Mouse (Mus musculus) left cerebral cortex, postnatal 10 days (tissue): ENCODE measurements around the gene Marf1. TPM values are rescaled to one million over a fixed set of nuclear protein-coding genes. Genes with fewer than 3 reads are reported as not detected.
"Not testable (repeated sequence)": the region's sequence is repeated elsewhere in the genome, so short reads cannot be mapped to it uniquely, and the experiment has no call there.

Source experiments
- DNase-seq, 2 experiments: peaks; one replicate each; pipeline ENCODE4 v3.0.0; 2021 to 2022; ENCODE audit warnings: low spot score in 2 of 2, mixed read lengths in 1 of 2; ENCODE audit errors: extremely low spot score in 1 of 2
- intact Hi-C: fragments of 180-260 bp; cut with DNase I; formaldehyde crosslinking; loops from one replicate; pipeline ENCODE4 v1.15.1; 2025
- total RNA-seq, 2 experiments: library from RNA; stranded (reverse); gene quantifications; 2 replicates each; pipeline ENCODE4 v1.2.3; 2021

Gene Marf1
- 10 to 100 TPM; 44.1 to 44.2 TPM for total RNA-seq

DNA sequence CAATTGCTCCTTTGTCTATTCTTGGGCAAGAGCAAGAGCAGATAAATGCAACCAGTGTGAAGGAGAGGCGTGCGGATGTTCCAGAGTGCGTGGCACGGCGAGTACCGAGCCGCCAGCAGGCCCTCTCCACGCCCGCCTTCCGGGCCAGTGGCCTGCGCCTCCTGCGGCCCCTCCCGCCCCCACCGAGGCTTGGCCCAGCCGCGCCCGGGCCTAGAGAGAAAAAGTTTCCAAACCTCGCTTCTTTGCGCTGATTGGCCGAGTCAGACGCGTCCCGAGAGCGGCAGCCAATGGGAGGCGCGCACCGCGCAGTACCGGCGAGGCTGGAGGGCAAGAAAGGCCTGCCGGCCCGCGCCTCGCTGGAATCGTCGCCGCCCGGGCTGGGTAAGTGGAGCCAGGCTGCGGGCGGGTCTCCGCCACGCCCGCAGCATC, at the start of gene Marf1, which contains the start of gene Nde1:
TSS of gene Marf1 (minus strand) at position 364 of the 429 bp plus-strand sequence.
TSS of gene Nde1 (plus strand) at position 288 of the 429 bp plus-strand sequence.
- intact Hi-C loops: no loop called here

GRCm38 (mm10) chr16:14198798-14199197, 35.6 kb upstream of the Marf1 start:
- DNase-seq: no peak
- intact Hi-C loops: no loop called here

More for the DNA sequence above, at the start of gene Marf1, which contains the start of gene Nde1:
- peak; percentile 66 to 93 for DNase-seq

DNA sequence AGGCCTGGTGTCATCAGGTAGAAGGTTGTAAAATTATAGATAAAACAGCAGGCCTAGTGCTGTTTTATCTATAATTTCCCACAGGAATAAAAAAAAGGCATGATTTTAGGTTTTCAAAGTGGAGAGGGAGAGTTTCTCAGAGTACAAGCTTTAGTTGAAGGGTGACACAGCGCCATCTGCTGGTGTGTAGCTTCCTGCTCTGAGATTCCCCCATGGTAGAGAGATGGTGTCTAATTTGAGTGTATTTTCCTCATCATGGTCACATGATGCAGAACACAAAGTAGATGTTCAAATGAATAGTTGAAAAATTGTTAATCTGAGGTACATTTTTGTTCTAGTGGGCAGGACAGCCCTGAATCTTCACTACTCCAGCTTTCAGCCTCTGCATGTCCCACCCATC, 32.3 kb upstream of the Marf1 start:
- DNase-seq: peak; percentile 33 to 69
- intact Hi-C loops: no loop called here

DNA sequence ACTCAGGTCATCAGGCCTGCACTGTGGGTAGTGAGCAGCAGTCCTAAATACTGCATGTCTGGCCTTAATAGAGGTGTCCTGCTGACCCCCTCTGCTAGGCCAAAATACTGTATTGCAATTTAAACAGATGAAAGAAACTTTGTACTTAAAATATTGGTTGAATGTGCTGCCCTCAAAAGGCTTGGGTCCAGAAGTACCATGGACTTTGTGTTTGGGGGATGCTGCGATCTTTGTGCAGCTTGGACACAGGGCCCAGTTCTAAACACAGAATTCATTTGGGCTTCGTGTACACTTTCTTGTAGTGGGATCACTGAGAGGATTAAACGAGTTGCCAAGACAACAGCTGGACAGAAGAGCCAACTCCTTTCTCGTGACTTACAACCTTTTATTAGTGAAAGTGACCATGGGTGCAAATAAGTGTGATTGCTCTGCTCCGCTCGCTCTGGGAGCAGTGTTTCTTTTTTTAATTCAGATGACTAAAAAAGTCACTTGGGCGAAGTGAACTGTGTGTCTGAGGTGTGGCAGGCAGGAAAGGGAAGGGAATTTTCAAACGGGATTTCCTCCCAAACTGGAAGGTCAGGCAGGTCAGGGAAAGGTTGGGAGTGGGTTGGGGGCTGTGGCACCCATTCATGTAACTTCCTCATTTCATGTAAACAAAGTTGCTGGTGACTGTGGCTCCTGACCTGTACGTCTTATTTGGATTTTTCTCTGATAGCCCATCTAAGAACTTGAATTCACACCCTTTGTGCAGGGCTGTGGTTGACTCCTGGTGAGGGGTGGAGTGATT, 31.2 kb upstream of the Marf1 start:
- intact Hi-C loops: no loop called here
- DNase-seq: no peak

DNA sequence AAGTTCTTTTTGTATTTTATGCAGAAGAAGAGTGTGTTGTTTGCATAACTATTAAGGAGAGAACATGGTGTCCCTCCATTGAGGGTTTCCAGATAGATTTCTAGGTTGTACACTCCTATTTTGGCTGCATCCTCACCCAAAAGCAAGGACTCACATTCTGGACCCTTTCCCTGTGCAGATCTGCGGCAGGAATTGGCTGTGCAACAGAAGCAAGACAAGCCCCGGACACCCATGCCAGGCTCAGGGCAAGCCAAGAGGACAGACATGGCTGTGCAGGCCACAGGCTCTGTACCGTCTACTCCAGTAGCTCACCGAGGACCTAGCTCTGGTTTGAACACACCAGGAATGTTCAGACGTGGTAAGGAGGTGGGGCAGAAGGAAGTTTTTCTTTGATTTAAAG, 22.4 kb upstream of the Marf1 start:
- peak in 1 of 2 experiments; percentile 27 for DNase-seq
- intact Hi-C loops: no loop called here

- intact Hi-C loops: no loop called here
Measured at GRCm38 (mm10) chr16:14183856-14184255, 20.7 kb upstream of the Marf1 start.

DNA sequence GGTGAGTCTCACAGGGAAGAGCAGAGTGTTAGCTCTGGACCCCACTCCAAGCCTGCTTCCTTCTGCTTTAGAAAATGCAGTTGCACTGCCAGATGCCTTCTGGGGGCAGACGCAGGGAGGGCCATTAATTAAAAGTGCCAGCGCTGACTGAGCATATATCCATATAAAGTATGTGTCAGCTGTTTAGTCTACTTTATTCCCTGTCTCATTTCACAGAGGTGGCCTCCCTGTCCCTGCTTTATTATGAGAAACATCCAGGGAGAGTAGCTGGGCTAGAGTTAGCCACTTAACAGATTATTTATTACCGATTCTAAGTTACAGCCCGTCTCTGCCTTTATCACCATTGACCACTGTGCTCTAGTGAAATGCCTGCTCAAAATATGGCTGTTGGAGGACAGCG, 19.2 kb upstream of the Marf1 start:
- DNase-seq: no peak
- intact Hi-C loops: no loop called here

More at GRCm38 (mm10) chr16:14183856-14184255, 20.7 kb upstream of the Marf1 start:
- peak in 1 of 2 experiments; percentile 47 for DNase-seq

DNA sequence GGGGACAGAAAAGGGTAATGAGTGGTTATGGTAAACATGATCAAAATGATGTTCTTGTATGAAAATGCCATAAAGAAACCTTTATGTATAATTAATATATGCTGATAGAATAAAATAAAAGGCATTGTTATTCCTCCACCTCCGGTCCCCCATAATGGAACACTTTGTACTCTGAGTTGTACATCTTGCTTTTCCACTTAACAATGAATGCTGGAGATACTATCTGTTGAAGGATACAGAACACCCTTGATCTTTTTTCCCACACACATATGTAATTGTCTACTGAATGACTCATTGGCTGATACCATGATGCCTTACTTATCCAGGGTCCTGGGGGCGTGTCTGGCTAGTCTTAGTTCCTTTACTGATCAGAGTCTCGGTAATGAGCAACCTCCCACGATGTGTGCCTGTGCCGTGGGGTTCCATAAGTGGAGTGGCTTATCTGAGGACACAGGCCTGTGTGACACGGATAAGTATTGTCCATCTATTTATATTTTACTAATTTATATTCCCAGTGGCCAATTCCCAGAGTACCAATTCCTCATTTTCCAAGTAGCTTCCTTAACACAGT, 17.1 kb upstream of the Marf1 start:
- no peak for DNase-seq
- intact Hi-C loops: no loop called here

DNA sequence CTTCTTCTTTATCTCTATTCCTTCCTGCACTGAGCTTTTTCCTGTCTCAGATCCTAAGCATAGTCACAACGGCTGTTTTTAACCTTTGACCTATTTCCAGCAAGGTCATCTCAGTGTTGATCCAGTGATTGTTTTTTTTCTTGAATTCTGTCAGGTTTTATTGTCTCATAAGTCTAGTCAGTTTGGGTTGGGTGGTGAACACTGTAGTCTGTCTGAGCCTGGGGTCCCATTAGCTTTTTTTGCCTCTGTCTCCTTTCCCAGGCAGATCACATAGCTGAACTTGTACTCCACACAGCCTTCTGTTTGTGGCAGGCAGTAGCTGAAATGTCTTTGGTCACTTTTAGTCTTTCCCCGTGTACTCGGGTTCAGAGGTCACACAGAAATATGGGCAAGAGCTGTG, 14.9 kb upstream of the Marf1 start:
- intact Hi-C loops: no loop called here

DNA sequence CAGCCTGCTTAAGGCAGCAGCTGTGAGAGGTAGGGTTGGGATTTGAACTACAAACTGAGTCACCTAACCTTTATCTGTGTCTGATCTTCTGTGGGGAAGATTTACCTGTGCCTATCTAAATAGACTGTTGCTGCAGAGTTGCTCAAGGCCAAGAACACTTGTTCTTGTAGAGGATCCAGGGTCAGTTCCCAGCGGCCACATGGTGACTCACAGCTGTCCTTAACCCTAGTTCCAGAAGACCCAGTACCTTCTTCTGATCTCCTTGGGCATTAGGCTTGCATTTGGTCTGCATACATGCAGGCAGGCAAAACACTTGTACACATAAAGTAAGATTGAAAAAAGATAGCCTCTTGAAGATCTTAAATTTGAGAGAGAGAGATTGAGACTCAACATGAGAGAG, 6.6 kb upstream of the Marf1 start:
- intact Hi-C loops: no loop called here
- DNase-seq: no peak

More for the DNA sequence above, 14.9 kb upstream of the Marf1 start:
- no peak for DNase-seq

DNA sequence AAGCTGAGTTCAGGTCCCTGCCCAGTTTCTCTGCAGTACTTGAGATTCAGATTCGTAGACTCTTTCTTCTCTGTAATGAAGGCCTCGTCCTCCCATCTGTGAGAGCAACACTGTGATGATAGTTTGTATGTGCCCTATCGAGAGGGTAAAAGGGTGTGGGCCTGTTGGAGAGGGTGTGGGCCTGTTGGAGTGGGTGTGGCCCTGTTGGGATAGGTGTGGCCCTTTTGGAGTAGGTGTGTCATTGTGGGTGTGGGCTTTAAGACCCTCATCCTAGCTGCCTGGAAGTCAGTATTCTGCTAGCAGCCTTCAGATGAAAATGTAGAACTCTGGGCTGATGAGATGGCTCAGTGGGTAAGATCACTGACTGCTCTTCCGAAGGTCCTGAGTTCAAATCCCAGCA, 3.3 kb upstream of the Marf1 start:
- intact Hi-C loops: no loop called here
- DNase-seq: no peak

DNA sequence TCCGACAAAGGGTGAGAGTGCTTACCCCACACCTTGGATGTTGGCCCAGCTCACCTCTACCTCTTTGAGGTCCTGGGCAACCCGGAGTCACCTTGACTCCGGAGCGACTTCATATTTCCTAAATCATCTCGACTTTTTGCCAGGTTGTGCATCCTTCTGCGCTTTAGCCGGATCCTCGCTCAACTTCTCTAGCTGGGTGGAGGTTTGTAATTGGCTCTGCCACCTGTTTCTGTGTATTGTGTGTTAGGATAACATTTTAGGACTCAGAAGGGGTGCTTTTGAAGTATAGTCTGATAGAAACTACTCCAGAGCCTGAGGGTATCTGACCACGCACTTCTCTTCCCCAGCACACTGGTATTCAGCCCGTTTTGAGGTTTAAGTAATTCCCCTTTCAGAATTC, 580 bp upstream of the Marf1 start:
- intact Hi-C loops: no loop called here
- no peak for DNase-seq

GRCm38 (mm10) chr16:14160941-14161340, 2.2 kb downstream of the Marf1 start:
- intact Hi-C loops: no loop called here
- DNase-seq: no peak

DNA sequence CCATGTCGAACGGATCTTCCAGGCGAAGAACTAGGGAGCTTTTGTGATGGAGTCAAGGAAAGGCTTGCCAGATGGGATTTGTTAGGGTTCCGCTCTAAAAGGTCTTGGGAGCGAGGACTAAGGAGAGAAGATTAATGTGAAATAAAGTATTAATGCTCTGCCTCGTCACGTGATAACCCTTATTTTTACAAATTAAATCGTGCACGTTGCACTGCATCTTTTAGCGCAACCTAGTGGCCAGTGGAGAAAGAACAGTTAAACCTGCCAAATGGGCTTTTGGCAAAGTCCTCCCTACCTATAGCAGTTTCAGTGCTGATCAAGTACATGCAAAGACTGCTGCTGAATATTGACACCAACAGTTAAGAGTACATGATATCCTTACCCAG, 3.4 kb downstream of the Marf1 start:
- DNase-seq: peak; percentile 73 to 79
- intact Hi-C loops: no loop called here

DNA sequence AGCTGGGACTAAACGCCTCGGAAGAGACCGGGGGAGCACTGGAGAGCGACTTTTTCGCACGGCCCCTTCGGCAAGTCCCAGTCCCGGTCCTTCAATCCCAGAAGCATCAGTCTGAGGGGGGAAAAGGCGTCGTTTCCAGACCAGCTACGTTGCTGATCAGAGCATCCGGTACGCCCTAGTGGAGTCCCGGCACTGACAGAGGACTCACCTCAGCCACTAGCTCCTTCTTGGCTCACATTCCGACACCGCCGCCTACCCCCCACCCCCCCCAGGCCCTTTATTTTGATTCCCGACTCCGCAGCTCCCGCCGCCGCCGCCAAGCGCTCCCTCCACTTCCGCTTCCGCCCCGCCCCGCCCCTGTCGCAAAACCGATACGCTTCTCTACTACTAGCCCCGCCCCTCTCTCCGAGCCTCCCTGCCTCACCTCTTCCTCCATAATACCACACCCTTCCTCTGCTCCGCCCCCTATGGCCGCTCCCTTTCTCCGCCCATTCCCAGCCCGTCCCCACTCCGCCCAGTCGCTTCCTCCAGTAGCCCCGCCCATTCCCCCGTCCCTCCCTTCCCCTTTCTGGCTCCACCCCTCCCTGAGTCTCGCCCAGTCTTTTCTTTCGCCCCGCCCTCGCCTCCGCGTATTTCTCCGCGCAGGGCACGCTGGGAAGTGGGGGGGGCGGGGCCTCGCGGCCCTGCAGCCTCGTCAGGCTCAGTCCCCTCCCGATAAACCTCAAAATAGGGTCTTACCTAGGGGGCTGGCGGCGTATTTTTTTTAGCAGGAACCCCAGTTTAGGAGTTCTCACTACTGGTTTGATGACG, 4.0 kb downstream of the Marf1 start:
- intact Hi-C loops: no loop called here
- peak; percentile 98 to 100 for DNase-seq

DNA sequence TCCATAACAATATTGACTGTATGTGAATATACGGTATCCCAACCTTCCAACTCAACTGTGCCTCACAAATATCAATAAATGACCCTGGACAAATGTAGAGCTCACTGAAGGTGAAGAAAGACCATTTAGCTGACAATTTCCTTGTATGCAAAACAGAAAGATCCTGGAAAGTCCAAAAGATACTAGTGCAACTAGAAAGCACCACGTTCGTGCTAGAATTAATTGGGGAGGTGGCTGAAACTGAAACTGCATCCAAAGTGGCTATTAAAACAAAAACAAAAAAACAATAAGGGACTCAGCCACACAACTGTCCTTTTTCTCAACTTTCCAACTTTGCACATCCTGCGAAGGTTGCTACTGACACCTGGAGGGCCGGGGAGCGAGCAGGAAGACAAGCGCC, 4.6 kb downstream of the Marf1 start:
- intact Hi-C loops: no loop called here
- DNase-seq: no peak

DNA sequence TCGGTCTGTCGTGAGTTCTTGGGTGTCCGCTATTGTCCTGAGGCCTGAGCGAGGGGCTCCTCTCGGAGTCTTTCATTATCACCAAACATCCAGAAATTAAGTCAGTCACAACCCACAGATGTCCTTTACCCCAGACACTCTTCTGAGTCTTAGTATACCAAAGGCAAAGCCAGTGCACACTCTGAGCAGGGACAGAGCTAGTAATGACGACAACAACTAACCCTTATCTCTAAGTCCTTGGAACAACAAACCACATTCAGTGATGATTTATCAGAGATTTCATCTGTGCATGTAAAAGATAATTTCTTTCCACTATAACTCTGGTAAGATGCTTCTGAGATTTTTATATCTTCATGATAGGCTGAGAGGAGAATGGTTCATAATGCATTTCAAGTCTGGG, 6.8 kb downstream of the Marf1 start:
- intact Hi-C loops: no loop called here

GRCm38 (mm10) chr16:14155638-14156037, 7.5 kb downstream of the Marf1 start:
- intact Hi-C loops, DNase-seq: not testable (repeated sequence)

More for the DNA sequence above, 6.8 kb downstream of the Marf1 start:
- no peak for DNase-seq

- intact Hi-C loops: no loop called here
- no peak for DNase-seq
Measured at GRCm38 (mm10) chr16:14151718-14152117, 11.4 kb downstream of the Marf1 start.
